Mouse (Mus musculus): ENCODE measurements at regions not wholly inside any gene's neighbourhood (a gene's known extent, or its start where the extent isn't known, plus 50 kb on each side); places are given as distances from the start of the nearest gene placed in this dataset.

- H3K4me1 ChIP-seq (ENCODE audit: control insufficient read depth in 1 of 2, insufficient read depth in 2 of 2): no peaks in the 10 kb centered on the region
- no peaks in the 10 kb centered on the region for H3K27me3 ChIP-seq (replicated peaks)
- H3K9me3 ChIP-seq (replicated peaks; ENCODE audit: low read length): peaks cover 23% of the 10 kb centered on the region
- H3K4me3 ChIP-seq (replicated peaks in 1 of 3; ENCODE audit: low read depth in 2 of 3, low read length in 2 of 3, poor library complexity in 1 of 3): no peak overlapping the region
- no peaks in the 10 kb centered on the region for H3K36me3 ChIP-seq (replicated peaks in 1 of 2; ENCODE audit: control insufficient read depth in 1 of 2, insufficient read depth in 1 of 2, low read length in 1 of 2)
- H3K9ac ChIP-seq (ENCODE audit: insufficient read depth, low read depth): no peak overlapping the region
- H3K4me2 ChIP-seq (ENCODE audit: insufficient read depth, low read depth, poor library complexity, severe bottlenecking): no peak overlapping the region
- DNase-seq (ENCODE audit: extremely low read depth): no peak
- dilution Hi-C loops (cut with MboI; ENCODE audit: extremely low pct_ligation_motif_present, extremely low pct_unique_long_range_greater_than_20kb, low sequenced_read_pairs): no loop called here
- in situ Hi-C loops (cut with MboI; ENCODE audit: low pct_ligation_motif_present, low pct_unique_long_range_greater_than_20kb, low sequenced_read_pairs): no loop called here
- H3K27ac ChIP-seq (ENCODE audit: insufficient read depth, low read depth): no peak overlapping the region
- TF ChIP-seq ETS1 (conservative IDR thresholded peaks at IDR 0.05; ENCODE audit: low read depth, low read length): no peak
- no peak for TF ChIP-seq GABPA (IDR thresholded peaks at IDR 0.05; ENCODE audit: insufficient replicate concordance, low read depth, low read length)
- TF ChIP-seq MAX (IDR thresholded peaks at IDR 0.05; ENCODE audit: low read length): no peak
- TF ChIP-seq CHD2 (IDR thresholded peaks at IDR 0.05; ENCODE audit: low read length): no peak
- no peak for TF ChIP-seq TBP (conservative IDR thresholded peaks at IDR 0.05; ENCODE audit: low read depth, low read length)
- TF ChIP-seq UBTF (IDR thresholded peaks at IDR 0.05; ENCODE audit: low read depth, low read length): no peak
- TF ChIP-seq RCOR1 (conservative IDR thresholded peaks at IDR 0.05; ENCODE audit: low read depth, low read length): no peak
- no peak for TF ChIP-seq CTCF (conservative IDR thresholded peaks at IDR 0.05 in 1 of 2, IDR thresholded peaks at IDR 0.05 in 1 of 2; ENCODE audit: low read depth in 2 of 2, low read length in 2 of 2)
- no peak for TF ChIP-seq NELFE (IDR thresholded peaks at IDR 0.05; ENCODE audit: low read depth, low read length)
- TF ChIP-seq ZNF384 (IDR thresholded peaks at IDR 0.05; ENCODE audit: low read depth, low read length): no peak
- TF ChIP-seq TCF12 (IDR thresholded peaks at IDR 0.05; ENCODE audit: low read depth, low read length): no peak
- no peak for TF ChIP-seq MAFK (IDR thresholded peaks at IDR 0.05; ENCODE audit: insufficient replicate concordance, low read length)
- no peak for TF ChIP-seq SMC3 (IDR thresholded peaks at IDR 0.05; ENCODE audit: low read depth, low read length)
- TF ChIP-seq JUND (conservative IDR thresholded peaks at IDR 0.05; ENCODE audit: low read depth, low read length): no peak
- no peak for TF ChIP-seq MEF2A (IDR thresholded peaks at IDR 0.05; ENCODE audit: borderline replicate concordance, low read depth, low read length)
- TF ChIP-seq SIN3A (IDR thresholded peaks at IDR 0.05; ENCODE audit: low read length): no peak
- no peak for TF ChIP-seq RAD21 (IDR thresholded peaks at IDR 0.05; ENCODE audit: low read depth, low read length)
- no peaks in the 10 kb centered on the region for H3K79me2 ChIP-seq (replicated peaks; ENCODE audit: control insufficient read depth, extremely low read depth, insufficient read depth, poor library complexity, severe bottlenecking)
Measured at GRCm38 (mm10) chr1:108286571-108286970, 696.8 kb downstream of the Serpinb8 start.
